Mouse (Mus musculus) gastrocnemius, adult 18-20 months (tissue): ENCODE measurements at regions not wholly inside any gene's neighbourhood (a gene's known extent, or its start where the extent isn't known, plus 50 kb on each side); places are given as distances from the start of the nearest gene placed in this dataset.
"Not testable (repeated sequence)": the region's sequence is repeated elsewhere in the genome, so short reads cannot be mapped to it uniquely, and the experiment has no call there.

Experiments
- DNase-seq: peaks from one replicate; pipeline ENCODE4 v3.0.0; 2021; ENCODE audit warnings: low spot score

GRCm38 (mm10) chr1:64463715-64464290 is 68.6 kb upstream of the Creb1 start:
- DNase-seq = no peak

- not testable (repeated sequence) for DNase-seq
Observed at GRCm38 (mm10) chr1:64461616-64462015, 70.8 kb upstream of the Creb1 start.

GRCm38 (mm10) chr1:64457872-64458271 is 74.6 kb upstream of the Creb1 start:
- DNase-seq = no peak

- DNase-seq = no peak
Observed at GRCm38 (mm10) chr1:64449141-64449540, 83.3 kb upstream of the Creb1 start.

- peak; percentile 67 for DNase-seq
Observed at GRCm38 (mm10) chr1:64448090-64448489, 84.4 kb upstream of the Creb1 start.

GRCm38 (mm10) chr1:64446492-64446891 is 86.0 kb upstream of the Creb1 start:
- no peak for DNase-seq

- DNase-seq = peak; percentile 70
Observed at GRCm38 (mm10) chr1:64445919-64446318, 86.5 kb upstream of the Creb1 start.

GRCm38 (mm10) chr1:64443436-64443835 is 89.0 kb upstream of the Creb1 start:
- DNase-seq = no peak

- no peak for DNase-seq
Observed at GRCm38 (mm10) chr1:64442179-64442874, 90.1 kb upstream of the Creb1 start.

- no peak for DNase-seq
Observed at GRCm38 (mm10) chr1:64423256-64423655, 109.2 kb upstream of the Creb1 start.

GRCm38 (mm10) chr1:64418567-64418966 is 113.9 kb upstream of the Creb1 start:
- no peak for DNase-seq

- no peak for DNase-seq
Observed at GRCm38 (mm10) chr1:64415906-64416305, 116.5 kb upstream of the Creb1 start.

- DNase-seq = no peak
Observed at GRCm38 (mm10) chr1:64413181-64413560, 119.3 kb upstream of the Creb1 start.

- no peak for DNase-seq
Observed at GRCm38 (mm10) chr1:64412481-64413180, 119.8 kb upstream of the Creb1 start.

GRCm38 (mm10) chr1:64411851-64412480 is 120.5 kb upstream of the Creb1 start:
- DNase-seq = no peak

GRCm38 (mm10) chr1:64408807-64409582 is 123.5 kb upstream of the Creb1 start:
- DNase-seq = no peak

GRCm38 (mm10) chr1:64391525-64391924 is 140.9 kb upstream of the Creb1 start:
- DNase-seq = no peak

- no peak for DNase-seq
Observed at GRCm38 (mm10) chr1:64381264-64381663, 151.2 kb upstream of the Creb1 start.

- not testable (repeated sequence) for DNase-seq
Observed at GRCm38 (mm10) chr1:64376426-64376825, 156.0 kb upstream of the Creb1 start.

GRCm38 (mm10) chr1:64374286-64375071 is 158.0 kb upstream of the Creb1 start:
- peak; percentile 3 for DNase-seq

- DNase-seq = no peak
Observed at GRCm38 (mm10) chr1:64364095-64364494, 168.3 kb upstream of the Creb1 start.
